Mouse (Mus musculus) lung, embryonic 15.5 days (tissue): ENCODE data around the gene Cd151. TPM values are rescaled to one million over a fixed set of nuclear protein-coding genes. Genes with fewer than 3 reads are reported as not detected.
A peak's percentile ranks its signal among the peaks of the same experiment; 100 is the strongest.

ENCODE experiments used
- ATAC-seq: fragments of 200-750 bp; cut with Nextera tagmentation; 2 replicates; pipeline ENCODE4 v1.8.0; 2017; ENCODE audit warnings: moderate number of reproducible peaks, borderline replicate concordance; ENCODE audit not compliant: low FRiP score, low TSS enrichment; ENCODE audit errors: extremely low read depth
- H3K27ac ChIP-seq: fragments of 300-500 bp; sonication (generic); 2 replicates; pipeline ENCODE4 v1.5.1; 2015; ENCODE audit warnings: moderate library complexity, mild to moderate bottlenecking, inconsistent platforms
- H3K27me3 ChIP-seq: fragments of 300-500 bp; sonication (generic); 2 replicates; pipeline ENCODE4 v1.6.1; 2015; ENCODE audit warnings: inconsistent platforms
- H3K36me3 ChIP-seq: fragments of 300-500 bp; sonication (generic); 2 replicates; pipeline ENCODE4 v1.6.1; 2015; ENCODE audit warnings: inconsistent platforms
- H3K4me1 ChIP-seq: fragments of 300-500 bp; sonication (generic); 2 replicates; pipeline ENCODE4 v1.6.1; 2015; ENCODE audit warnings: inconsistent platforms
- H3K4me2 ChIP-seq: fragments of 300-500 bp; sonication (generic); 2 replicates; pipeline ENCODE4 v1.6.1; 2015; ENCODE audit warnings: inconsistent platforms, mild to moderate bottlenecking, moderate library complexity
- H3K4me3 ChIP-seq: fragments of 300-500 bp; sonication (generic); 2 replicates; pipeline ENCODE4 v1.5.1; 2015; ENCODE audit warnings: mild to moderate bottlenecking, inconsistent platforms
- H3K9ac ChIP-seq: fragments of 300-500 bp; sonication (generic); 2 replicates; pipeline ENCODE4 v1.6.1; 2015; ENCODE audit warnings: inconsistent platforms
- H3K9me3 ChIP-seq: fragments of 300-500 bp; sonication (generic); 2 replicates; pipeline ENCODE4 v1.6.1; 2016; ENCODE audit warnings: inconsistent platforms
- WGBS: fragments of 180-500 bp; shearing (Covaris S2); methylation state at CpG from one replicate; pipeline ENCODE4 v1.1.7; 2015; 5-methylcytosine and 5-hydroxymethylcytosine counted together
- polyA plus RNA-seq: library from polyadenylated mRNA; unstranded; fragments of >200 nt; fragmentation: Nextera tagmentation; extraction: Ambion mirVana; gene quantifications from 2 replicates; pipeline ENCODE4 v1.2.1, GENCODE M21; 2015

The Cd151 gene
- polyA plus RNA-seq, 1 experiment from 2014 or later = 30.7 TPM

DNA sequence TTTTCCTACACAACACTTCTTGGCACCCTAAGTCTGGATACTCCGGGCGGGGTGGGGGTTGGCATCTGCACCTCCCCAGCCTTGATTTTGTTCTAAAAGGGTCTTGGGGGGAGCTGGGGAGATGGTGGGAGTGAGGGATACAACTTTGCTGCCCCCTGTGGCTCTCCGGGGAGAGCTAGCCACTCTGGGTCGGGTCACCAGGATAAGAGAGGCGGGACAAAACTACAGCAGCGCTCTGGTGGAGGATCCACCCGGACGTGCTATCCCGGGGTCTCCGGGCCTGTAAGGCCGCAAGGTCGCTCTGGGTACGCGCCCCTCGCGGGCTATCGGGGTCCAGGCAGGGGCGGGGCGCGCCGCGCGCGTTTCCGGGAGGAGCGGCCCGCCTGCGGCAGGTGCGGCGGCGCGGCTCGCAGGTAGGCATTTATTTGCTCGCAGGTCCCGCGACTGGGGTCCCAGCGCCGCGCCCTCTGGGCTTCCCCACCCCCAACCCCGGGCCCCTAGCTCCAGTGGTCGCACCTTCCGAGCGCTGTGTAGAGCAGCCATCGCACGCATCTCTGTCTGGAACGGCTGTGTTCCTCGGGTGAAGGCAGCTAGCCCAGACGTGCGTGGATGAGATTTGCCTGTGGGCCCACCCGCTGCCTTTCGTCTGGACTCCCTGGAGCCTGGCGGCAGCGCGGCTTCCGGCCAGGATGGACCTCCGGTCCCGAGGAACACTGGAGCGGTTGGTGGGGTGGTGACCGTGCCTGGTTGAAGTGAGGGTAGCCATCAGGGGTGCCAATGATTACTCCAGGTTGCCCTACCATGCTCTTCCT, 5.5 kb upstream of the Cd151 start:
- WGBS = 3% methylated on average over 59 of the region's 59 CpGs
- Histone ChIP-seq H3K4me3 (peak overlapping the region; percentile 51), H3K4me1 (peaks cover 62% of the 10 kb centered on the region), H3K36me3 (0 out of 2 replicates have a peak, but pooled peaks cover 3% of the 10 kb centered on the region), H3K27me3 (peaks cover 55% of the 10 kb centered on the region), H3K9ac (peak overlapping the region; percentile 61), H3K27ac (peak overlapping the region; percentile 53), H3K4me2 (peak overlapping the region; percentile 91), H3K9me3 (no peaks in the 10 kb centered on the region)
- no peak for ATAC-seq

DNA sequence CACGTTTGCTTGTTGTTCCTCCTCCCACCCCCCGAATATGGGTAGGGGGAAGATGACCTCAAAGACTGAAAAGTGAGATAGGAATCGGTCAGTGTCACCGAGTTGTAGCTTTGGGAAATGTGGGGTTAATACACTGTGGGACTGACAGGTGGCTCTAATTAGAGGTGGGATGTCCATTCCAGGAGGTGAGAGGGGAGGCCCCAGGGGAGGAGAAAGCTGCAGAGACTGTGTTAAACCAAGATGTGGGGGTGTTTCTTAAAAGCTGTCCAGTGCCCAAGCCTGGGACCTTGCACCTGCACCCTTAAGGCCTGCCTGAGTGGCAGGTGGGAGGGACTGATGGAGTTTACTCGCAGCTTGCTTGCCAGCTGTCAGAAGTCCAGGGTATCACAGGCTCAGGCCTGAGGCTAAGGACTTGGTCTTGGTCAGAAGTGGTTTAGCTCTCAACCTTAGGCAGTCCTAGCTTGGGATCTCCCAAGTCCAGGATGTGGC, 4.8 kb upstream of the Cd151 start:
- Histone ChIP-seq H3K36me3 (0 out of 2 replicates have a peak, but pooled peaks cover 3% of the 10 kb centered on the region), H3K27ac (0 out of 2 replicates have a peak overlapping the region, but pooled peaks have one; percentile 53), H3K9ac (peak overlapping the region; percentile 61), H3K4me3 (peak overlapping the region; percentile 51), H3K4me2 (peak overlapping the region; percentile 91), H3K9me3 (no peaks in the 10 kb centered on the region), H3K27me3 (peaks cover 55% of the 10 kb centered on the region), H3K4me1 (peaks cover 66% of the 10 kb centered on the region)
- 14% methylated on average over 5 of the region's 5 CpGs for WGBS
- no peak for ATAC-seq

DNA sequence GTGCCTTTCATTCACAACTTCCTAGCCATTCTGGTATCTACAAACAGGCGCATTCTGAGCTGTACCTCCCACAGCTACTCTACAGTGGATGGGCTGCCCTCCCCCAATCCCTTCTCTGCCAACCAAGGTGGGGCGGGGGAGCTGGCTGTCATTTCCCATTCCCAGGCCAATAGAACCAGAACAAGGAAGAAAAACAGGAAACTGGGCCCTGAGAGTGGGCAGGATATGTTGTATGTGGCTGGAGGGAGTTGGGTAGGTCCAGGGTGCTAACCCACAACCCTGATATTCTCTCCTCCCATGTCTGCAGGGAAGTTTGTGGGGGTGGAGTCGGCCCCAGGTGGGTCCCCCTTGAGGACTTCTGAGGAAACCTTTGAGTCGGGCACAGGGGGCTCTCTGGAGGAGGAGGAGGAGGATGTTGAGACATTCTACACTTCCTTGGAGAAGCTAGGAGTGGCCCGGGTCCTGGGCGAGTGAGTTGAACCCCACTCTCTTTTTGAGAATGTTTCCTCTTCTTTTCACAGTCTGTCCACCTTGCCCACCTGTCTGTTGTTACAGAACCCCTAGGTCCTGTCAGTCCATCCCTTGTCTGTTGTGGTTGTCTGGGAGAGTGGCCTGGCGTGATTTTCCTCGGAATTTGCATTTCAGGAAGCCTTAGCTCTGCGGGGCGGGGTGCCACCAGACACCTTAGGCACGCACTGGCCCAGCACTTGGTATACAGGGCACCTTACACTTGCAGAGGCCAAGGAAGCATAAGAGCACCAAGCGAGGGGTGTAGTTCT, 3.2 kb upstream of the Cd151 start:
- 34% methylated on average over 12 of the region's 12 CpGs for WGBS
- Histone ChIP-seq H3K9me3 (no peaks in the 10 kb centered on the region), H3K27me3 (peaks cover 55% of the 10 kb centered on the region), H3K4me2 (peak overlapping the region; percentile 48), H3K27ac (peak overlapping the region; percentile 72), H3K9ac (peak overlapping the region; percentile 15; the same call in 1 of the 2 replicates), H3K36me3 (no peaks in the 10 kb centered on the region), H3K4me3 (peak overlapping the region; percentile 27), H3K4me1 (peaks cover 77% of the 10 kb centered on the region)
- no peak for ATAC-seq

DNA sequence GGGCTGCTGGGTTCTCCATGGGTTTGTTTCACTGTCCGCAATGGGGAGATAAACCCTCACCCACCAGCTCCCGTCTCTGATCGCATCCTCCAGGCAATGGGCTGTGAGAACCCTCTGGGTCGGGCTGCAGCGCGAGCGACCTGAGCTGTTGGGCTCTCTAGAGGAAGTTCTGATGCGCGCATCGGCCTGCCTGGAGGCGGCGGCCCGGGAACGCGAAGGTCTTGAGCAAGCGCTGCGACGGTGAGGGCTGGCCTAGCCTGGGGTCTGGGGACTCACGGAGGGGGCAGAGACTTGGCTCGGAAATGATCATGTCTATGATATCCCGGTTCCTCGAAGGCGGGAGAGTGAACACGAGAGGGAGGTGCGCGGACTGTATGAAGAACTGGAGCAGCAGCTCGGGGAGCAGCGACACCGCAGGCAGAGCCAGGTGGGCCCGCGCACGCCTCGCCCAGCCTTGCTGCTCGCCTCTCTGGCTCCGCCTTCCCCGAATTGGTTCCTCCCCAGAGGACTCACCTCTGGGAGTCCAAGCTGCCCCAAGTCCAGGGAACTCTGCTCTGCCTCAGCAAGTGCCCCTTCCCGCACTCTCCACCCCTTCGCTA, 2.5 kb upstream of the Cd151 start:
- peak overlapping the region; percentile 55; the same call in 1 of the 2 replicates for H3K27ac ChIP-seq
- no peak for ATAC-seq
- peaks cover 5% of the 10 kb centered on the region; the same call in 1 of the 2 replicates for H3K36me3 ChIP-seq
- peak overlapping the region; percentile 27 for H3K4me3 ChIP-seq
- H3K9me3 ChIP-seq = no peaks in the 10 kb centered on the region
- peaks cover 52% of the 10 kb centered on the region for H3K27me3 ChIP-seq
- peak overlapping the region; percentile 48 for H3K4me2 ChIP-seq
- peaks cover 81% of the 10 kb centered on the region for H3K4me1 ChIP-seq
- 9% methylated on average over 35 of the region's 38 CpGs for WGBS
- peak overlapping the region; percentile 15; the same call in 1 of the 2 replicates for H3K9ac ChIP-seq

DNA sequence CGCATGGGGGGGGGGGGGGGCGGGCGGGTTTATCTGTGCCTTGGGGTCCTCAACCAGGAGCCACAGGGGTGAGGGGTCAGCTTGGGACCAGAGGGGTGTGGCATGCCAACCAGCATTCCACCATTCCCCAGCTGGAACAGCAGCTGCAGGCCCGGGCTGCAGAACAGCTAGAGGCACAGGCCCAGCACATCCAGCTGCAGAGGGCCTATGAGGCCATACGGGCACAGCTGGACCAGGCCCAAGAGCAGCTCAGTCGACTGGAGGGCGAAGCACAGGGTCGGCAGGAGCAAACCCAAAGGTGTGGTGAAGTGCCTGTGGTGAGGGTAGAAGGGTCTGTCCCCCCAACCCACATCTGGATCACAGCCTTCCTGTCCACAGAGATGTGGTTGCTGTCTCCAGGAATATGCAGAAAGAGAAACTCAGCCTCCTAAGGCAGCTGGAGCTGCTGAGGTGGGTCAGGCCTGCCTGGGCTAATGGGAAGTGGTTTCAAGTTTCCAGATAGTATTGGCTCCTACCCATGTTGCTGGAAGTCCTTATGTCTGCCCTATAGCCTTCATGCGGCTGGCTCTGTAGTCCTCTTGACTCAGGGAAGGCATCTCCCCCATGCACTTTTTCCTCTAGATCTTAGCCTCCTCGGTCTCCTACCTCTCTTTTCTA, 1.7 kb upstream of the Cd151 start:
- H3K36me3 ChIP-seq = peaks cover 13% of the 10 kb centered on the region
- no peak overlapping the region for H3K9ac ChIP-seq
- H3K4me3 ChIP-seq = no peak overlapping the region
- peak overlapping the region; percentile 48; the same call in 1 of the 2 replicates for H3K4me2 ChIP-seq
- 35% methylated on average over 10 of the region's 10 CpGs for WGBS
- H3K27ac ChIP-seq = no peak overlapping the region
- H3K9me3 ChIP-seq = no peaks in the 10 kb centered on the region
- H3K4me1 ChIP-seq = peaks cover 75% of the 10 kb centered on the region
- peaks cover 45% of the 10 kb centered on the region for H3K27me3 ChIP-seq
- no peak for ATAC-seq

DNA sequence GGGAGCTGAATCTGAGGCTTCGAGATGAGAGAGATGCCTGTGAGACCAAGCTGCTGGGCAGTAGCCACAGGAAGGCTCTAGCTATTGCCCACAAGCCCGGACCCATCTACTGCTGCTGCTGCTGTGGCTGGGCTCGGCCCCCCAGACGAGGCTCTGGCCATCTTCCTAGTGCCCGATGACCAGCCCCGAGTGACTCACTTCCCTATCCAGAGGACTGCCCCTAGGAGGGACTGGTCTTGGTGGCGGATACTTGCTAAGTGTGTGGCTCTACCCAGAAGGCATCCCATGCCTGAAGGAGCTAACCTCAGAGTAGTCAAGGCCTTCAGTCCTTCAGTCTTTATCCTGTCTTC, 1.2 kb upstream of the Cd151 start:
- no peak overlapping the region for H3K4me3 ChIP-seq
- ATAC-seq = no peak
- H3K4me1 ChIP-seq = peaks cover 70% of the 10 kb centered on the region
- H3K27me3 ChIP-seq = peaks cover 40% of the 10 kb centered on the region
- H3K36me3 ChIP-seq = peaks cover 18% of the 10 kb centered on the region
- 76% methylated on average over 7 of the region's 7 CpGs for WGBS
- H3K9ac ChIP-seq = no peak overlapping the region
- H3K4me2 ChIP-seq = no peak overlapping the region
- H3K9me3 ChIP-seq = no peaks in the 10 kb centered on the region
- H3K27ac ChIP-seq = no peak overlapping the region

DNA sequence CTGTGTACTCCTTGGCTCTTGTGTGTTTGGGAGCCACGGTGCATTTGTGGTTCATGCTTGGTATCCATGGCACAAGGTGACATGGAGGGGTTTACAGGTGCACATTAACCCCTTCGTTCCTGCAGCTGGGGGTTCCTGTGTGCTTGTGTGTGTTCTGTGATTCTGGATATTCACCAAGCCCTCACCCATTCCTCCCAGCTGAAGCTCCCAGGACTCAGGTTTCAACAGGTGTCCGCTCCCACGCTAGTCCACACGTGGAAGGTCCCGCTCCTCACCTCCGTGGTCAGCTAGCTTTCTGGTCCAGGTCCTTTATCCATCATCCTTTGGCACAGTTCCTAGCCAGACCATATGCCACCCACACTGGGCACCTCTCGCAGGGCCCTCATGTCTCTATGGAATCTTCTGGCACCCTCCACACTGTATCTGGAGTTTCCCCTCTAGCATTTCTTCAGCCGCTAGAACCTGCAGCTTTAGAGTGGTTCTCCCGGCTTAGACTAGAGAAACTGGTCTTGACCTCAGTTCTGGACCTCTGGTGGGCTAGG, 514 bp upstream of the Cd151 start:
- Histone ChIP-seq H3K36me3 (peaks cover 24% of the 10 kb centered on the region), H3K27me3 (peaks cover 35% of the 10 kb centered on the region), H3K4me2 (peak overlapping the region; percentile 74), H3K9ac (peak overlapping the region; percentile 68), H3K27ac (peak overlapping the region; percentile 84), H3K4me3 (peak overlapping the region; percentile 61), H3K9me3 (no peaks in the 10 kb centered on the region), H3K4me1 (peaks cover 63% of the 10 kb centered on the region)
- ATAC-seq = no peak
- 52% methylated on average over 10 of the region's 10 CpGs for WGBS

DNA sequence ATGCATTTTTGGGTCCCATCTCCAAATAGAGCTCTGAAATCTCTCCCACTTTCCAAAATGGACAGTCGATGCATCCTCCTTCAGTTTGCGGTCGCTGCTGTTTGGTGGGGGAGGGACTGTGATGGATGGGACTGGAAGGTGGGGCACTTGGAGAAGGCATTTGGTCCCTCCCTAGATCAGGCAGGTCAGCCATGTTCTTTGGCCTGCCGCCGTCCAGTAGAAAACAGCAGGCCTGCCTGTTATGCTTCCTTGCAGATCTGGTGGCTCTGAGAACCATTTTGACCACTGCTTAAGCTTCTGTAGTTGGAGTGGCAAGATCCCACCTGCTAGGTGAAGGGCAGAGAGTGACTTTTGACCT, 951 bp downstream of the Cd151 start:
- H3K4me2 ChIP-seq = peak overlapping the region; percentile 74
- peaks cover 53% of the 10 kb centered on the region for H3K4me1 ChIP-seq
- peak overlapping the region; percentile 61 for H3K4me3 ChIP-seq
- no peak for ATAC-seq
- peak overlapping the region; percentile 68 for H3K9ac ChIP-seq
- no peaks in the 10 kb centered on the region for H3K9me3 ChIP-seq
- H3K27ac ChIP-seq = peak overlapping the region; percentile 84
- peaks cover 32% of the 10 kb centered on the region for H3K36me3 ChIP-seq
- peaks cover 20% of the 10 kb centered on the region for H3K27me3 ChIP-seq
- WGBS = 9% methylated on average over 5 of the region's 5 CpGs

DNA sequence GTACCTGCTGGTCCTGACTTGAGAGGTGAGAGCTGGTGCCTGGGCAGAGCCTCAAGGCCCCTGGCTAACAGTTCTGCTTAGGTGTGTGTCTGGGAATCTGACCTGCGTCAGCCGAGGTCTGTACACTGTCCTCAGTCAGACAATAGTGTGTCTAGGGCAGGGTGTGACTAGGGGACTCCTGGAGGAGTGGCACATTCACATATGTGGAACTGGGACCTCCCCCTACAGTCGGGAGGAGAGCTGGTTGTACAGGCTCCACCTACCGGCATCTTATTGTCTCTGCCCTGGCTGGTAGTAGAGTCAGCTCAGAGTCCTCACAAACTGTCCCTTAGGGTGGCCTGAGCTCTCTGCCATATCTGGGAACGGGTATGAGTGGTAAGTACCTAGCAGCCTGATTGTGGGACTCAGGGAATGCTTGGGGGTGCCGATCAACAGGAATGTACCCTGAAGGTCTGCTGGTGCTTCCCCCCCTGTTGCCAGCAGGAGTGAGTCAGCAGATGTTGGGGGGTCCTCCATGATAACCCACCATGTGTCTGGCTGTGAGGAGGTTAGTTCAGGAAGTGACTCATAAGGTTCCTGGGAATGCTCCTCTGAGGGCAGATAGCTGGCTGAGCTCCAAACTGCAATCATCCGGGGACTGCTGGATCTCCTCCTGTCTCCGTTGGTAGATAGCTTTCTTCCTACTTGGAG, 1.5 kb downstream of the Cd151 start:
- Histone ChIP-seq H3K4me3 (peak overlapping the region; percentile 61), H3K36me3 (peaks cover 32% of the 10 kb centered on the region), H3K9ac (peak overlapping the region; percentile 68), H3K4me2 (peak overlapping the region; percentile 74), H3K27me3 (peaks cover 15% of the 10 kb centered on the region), H3K9me3 (no peaks in the 10 kb centered on the region), H3K4me1 (peaks cover 56% of the 10 kb centered on the region), H3K27ac (peak overlapping the region; percentile 84)
- 2% methylated on average over 8 of the region's 8 CpGs for WGBS
- ATAC-seq = peak; percentile 66

DNA sequence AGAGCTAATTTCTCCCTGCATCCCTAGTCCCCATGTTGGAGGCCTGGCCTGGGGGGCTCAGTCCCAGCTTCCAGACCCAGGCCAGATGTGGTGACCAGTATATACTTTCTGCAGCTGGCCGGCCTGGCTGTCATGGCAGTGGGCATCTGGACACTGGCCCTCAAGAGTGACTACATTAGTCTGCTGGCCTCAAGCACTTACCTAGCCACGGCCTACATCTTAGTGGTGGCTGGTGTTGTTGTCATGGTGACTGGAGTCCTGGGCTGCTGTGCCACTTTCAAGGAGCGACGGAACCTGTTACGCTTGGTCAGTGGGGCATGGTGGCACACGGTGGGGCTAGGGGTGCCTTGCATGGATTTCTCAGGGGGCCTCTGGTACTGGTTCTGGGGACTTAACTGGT, 2.2 kb downstream of the Cd151 start:
- H3K27me3 ChIP-seq = peaks cover 8% of the 10 kb centered on the region
- peak overlapping the region; percentile 61 for H3K4me3 ChIP-seq
- peaks cover 32% of the 10 kb centered on the region for H3K36me3 ChIP-seq
- 74% methylated on average over 6 of the region's 6 CpGs for WGBS
- H3K27ac ChIP-seq = peak overlapping the region; percentile 84
- peak overlapping the region; percentile 74 for H3K4me2 ChIP-seq
- no peak for ATAC-seq
- H3K4me1 ChIP-seq = peaks cover 56% of the 10 kb centered on the region
- H3K9me3 ChIP-seq = no peaks in the 10 kb centered on the region
- H3K9ac ChIP-seq = peak overlapping the region; percentile 68
